Mouse (Mus musculus): ENCODE results near the gene Thada. TPM values are rescaled to one million over a fixed set of nuclear protein-coding genes. Genes with fewer than 3 reads are reported as not detected.
A peak's percentile ranks its signal among the peaks of the same experiment; 100 is the strongest.

Gene Thada
- polyA plus RNA-seq, 1 experiment from 2014 or later: 8.9 TPM

DNA sequence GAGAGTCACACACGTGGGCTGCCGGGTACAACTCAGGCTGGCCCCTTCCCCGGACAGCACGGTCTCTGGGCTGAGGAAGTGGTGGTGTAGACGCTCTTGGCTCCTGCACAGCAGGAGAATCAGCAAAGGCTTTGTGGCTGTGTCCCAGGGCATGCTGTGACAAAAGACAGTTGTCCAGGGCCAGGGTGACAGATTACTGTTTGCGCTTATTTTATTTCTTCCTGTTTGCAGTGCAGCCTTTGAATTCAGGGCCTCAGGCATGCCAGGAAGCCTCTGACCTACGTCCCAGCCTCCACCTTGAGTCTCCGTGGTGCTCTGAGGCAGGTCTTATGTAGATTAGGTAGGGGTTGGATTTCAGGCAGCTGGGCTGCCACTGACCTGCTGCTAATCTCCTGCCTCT, 288.5 kb downstream of the Thada start:
- Histone ChIP-seq H3K4me1 (ENCODE audit: control insufficient read depth, insufficient read depth, low read length) (peaks cover 28% of the 10 kb centered on the region), H3K36me3 (ENCODE audit: control insufficient read depth, insufficient read depth, low read length) (no peaks in the 10 kb centered on the region), H3K9me3 (replicated peaks; ENCODE audit: control insufficient read depth, low read length) (0 out of 2 replicates have a peak, but pooled peaks cover 2% of the 10 kb centered on the region), H3K4me2 (no peak overlapping the region), H3K27ac (ENCODE audit: low read depth, low read length) (no peak overlapping the region), H3K27me3 (ENCODE audit: control insufficient read depth, insufficient read depth, low read length) (no peaks in the 10 kb centered on the region), H3K9ac (ENCODE audit: low read depth, low read length) (no peak overlapping the region), H3K4me3 (ENCODE audit: low read depth, low read length) (no peak overlapping the region)
- WGBS (ENCODE audit: insufficient replicate concordance): 38% methylated on average over 8 of the region's 8 CpGs
- ATAC-seq (replicated peaks; ENCODE audit: insufficient number of reproducible peaks, low FRiP score, low TSS enrichment): no peak

- H3K36me3 ChIP-seq (ENCODE audit: control insufficient read depth, insufficient read depth, low read length): no peaks in the 10 kb centered on the region
- WGBS (ENCODE audit: insufficient replicate concordance): 83% methylated on average over 7 of the region's 7 CpGs
Measured at GRCm38 (mm10) chr17:84176446-84176845, 289.6 kb downstream of the Thada start.

DNA sequence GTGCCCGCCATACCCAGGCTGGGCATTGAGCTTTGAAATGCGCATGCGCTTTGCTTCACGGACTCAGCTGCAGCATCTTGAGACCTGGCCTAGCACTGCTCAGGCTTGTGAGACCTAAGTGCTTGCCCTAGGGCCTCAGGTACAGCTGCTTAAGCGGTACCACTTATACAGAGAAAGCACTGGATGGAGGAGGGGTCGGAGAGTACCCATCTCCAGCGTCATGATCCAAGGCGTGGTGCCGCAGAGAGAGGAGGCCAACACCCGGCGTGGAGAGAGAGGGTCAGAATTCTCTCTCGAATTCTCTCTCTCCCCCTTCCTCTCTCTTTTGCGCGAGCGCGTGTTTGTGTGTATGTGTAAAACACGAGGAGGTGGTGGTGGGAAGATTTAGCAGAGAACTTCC, 290.8 kb downstream of the Thada start:
- no peak for ATAC-seq (replicated peaks; ENCODE audit: insufficient number of reproducible peaks, low FRiP score, low TSS enrichment)
- H3K9ac ChIP-seq (ENCODE audit: low read depth, low read length): no peak overlapping the region
- no peaks in the 10 kb centered on the region for H3K36me3 ChIP-seq (ENCODE audit: control insufficient read depth, insufficient read depth, low read length)
- H3K4me1 ChIP-seq (ENCODE audit: control insufficient read depth, insufficient read depth, low read length): peaks cover 6% of the 10 kb centered on the region; the same call in 1 of the 2 replicates
- WGBS (ENCODE audit: insufficient replicate concordance): 93% methylated on average over 17 of the region's 17 CpGs
- H3K27ac ChIP-seq (ENCODE audit: low read depth, low read length): no peak overlapping the region
- H3K27me3 ChIP-seq (ENCODE audit: control insufficient read depth, insufficient read depth, low read length): no peaks in the 10 kb centered on the region
- 0 out of 2 replicates have a peak, but pooled peaks cover 2% of the 10 kb centered on the region for H3K9me3 ChIP-seq (replicated peaks; ENCODE audit: control insufficient read depth, low read length)
- H3K4me2 ChIP-seq: no peak overlapping the region
- no peak overlapping the region for H3K4me3 ChIP-seq (ENCODE audit: low read depth, low read length)

More at GRCm38 (mm10) chr17:84176446-84176845, 289.6 kb downstream of the Thada start:
- no peak for ATAC-seq (replicated peaks; ENCODE audit: insufficient number of reproducible peaks, low FRiP score, low TSS enrichment)
- H3K9ac ChIP-seq (ENCODE audit: low read depth, low read length): no peak overlapping the region
- H3K9me3 ChIP-seq (replicated peaks; ENCODE audit: control insufficient read depth, low read length): 0 out of 2 replicates have a peak, but pooled peaks cover 2% of the 10 kb centered on the region
- no peak overlapping the region for H3K27ac ChIP-seq (ENCODE audit: low read depth, low read length)
- no peaks in the 10 kb centered on the region for H3K27me3 ChIP-seq (ENCODE audit: control insufficient read depth, insufficient read depth, low read length)
- peaks cover 18% of the 10 kb centered on the region for H3K4me1 ChIP-seq (ENCODE audit: control insufficient read depth, insufficient read depth, low read length)
- H3K4me3 ChIP-seq (ENCODE audit: low read depth, low read length): no peak overlapping the region
- no peak overlapping the region for H3K4me2 ChIP-seq

- 0 out of 2 replicates have a peak, but pooled peaks have one; percentile 26 for ATAC-seq (replicated peaks; ENCODE audit: insufficient number of reproducible peaks, low FRiP score, low TSS enrichment)
- WGBS (ENCODE audit: insufficient replicate concordance): 87% methylated on average over 4 of the region's 4 CpGs
- H3K27me3 ChIP-seq (ENCODE audit: control insufficient read depth, insufficient read depth, low read length): no peaks in the 10 kb centered on the region
- no peaks in the 10 kb centered on the region for H3K9me3 ChIP-seq (replicated peaks; ENCODE audit: control insufficient read depth, low read length)
- no peaks in the 10 kb centered on the region for H3K36me3 ChIP-seq (ENCODE audit: control insufficient read depth, insufficient read depth, low read length)
- no peak overlapping the region for H3K9ac ChIP-seq (ENCODE audit: low read depth, low read length)
- no peak overlapping the region for H3K27ac ChIP-seq (ENCODE audit: low read depth, low read length)
- H3K4me3 ChIP-seq (ENCODE audit: low read depth, low read length): no peak overlapping the region
- H3K4me2 ChIP-seq: no peak overlapping the region
- no peaks in the 10 kb centered on the region for H3K4me1 ChIP-seq (ENCODE audit: control insufficient read depth, insufficient read depth, low read length)
Measured at GRCm38 (mm10) chr17:84167377-84167776, 298.6 kb downstream of the Thada start.

DNA sequence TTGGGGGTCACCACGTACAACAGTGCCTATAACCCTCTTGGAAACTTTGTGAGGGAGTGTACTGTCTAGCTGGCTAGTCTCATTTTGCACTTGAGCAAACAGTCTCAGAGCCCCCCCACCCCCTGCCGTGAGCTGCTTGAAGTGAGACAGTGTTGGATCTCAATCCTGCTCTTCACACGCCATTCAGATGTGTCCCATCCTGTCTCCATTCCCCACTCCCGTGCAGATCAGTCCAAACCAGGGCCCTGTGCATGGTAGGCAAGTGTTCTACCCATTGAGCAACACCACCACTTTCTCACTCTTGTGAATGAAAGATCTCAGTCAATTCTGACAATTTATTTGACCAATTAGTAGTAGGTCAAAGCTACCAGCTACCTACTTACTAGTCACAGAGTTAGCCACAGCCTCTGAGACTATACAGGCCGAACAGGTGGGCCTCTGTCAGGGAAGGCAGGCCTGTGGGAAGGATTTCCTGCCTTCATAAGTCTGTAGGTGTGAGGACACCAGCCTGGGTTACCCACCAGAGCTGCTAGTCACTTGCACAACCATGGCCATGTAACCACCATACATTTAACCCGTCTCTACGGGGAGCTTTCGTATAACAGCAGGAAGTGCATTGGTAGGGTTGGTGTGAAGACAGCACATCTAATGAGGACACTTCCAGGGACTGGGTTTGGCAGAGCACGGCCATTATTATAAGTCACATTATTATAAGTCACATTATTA, 299.7 kb downstream of the Thada start:
- H3K36me3 ChIP-seq (ENCODE audit: control insufficient read depth, insufficient read depth, low read length): no peaks in the 10 kb centered on the region
- no peaks in the 10 kb centered on the region for H3K9me3 ChIP-seq (replicated peaks; ENCODE audit: control insufficient read depth, low read length)
- H3K4me3 ChIP-seq (ENCODE audit: low read depth, low read length): no peak overlapping the region
- peaks cover 9% of the 10 kb centered on the region for H3K4me1 ChIP-seq (ENCODE audit: control insufficient read depth, insufficient read depth, low read length)
- no peak overlapping the region for H3K27ac ChIP-seq (ENCODE audit: low read depth, low read length)
- H3K4me2 ChIP-seq: no peak overlapping the region
- ATAC-seq (replicated peaks; ENCODE audit: insufficient number of reproducible peaks, low FRiP score, low TSS enrichment): no peak
- H3K27me3 ChIP-seq (ENCODE audit: control insufficient read depth, insufficient read depth, low read length): no peaks in the 10 kb centered on the region
- no peak overlapping the region for H3K9ac ChIP-seq (ENCODE audit: low read depth, low read length)
- 83% methylated on average over 9 of the region's 9 CpGs for WGBS (ENCODE audit: insufficient replicate concordance)

- no peak overlapping the region for H3K4me2 ChIP-seq
- peaks cover 12% of the 10 kb centered on the region for H3K4me1 ChIP-seq (ENCODE audit: control insufficient read depth, insufficient read depth, low read length)
- H3K4me3 ChIP-seq (ENCODE audit: low read depth, low read length): no peak overlapping the region
- ATAC-seq (replicated peaks; ENCODE audit: insufficient number of reproducible peaks, low FRiP score, low TSS enrichment): no peak
- H3K36me3 ChIP-seq (ENCODE audit: control insufficient read depth, insufficient read depth, low read length): no peaks in the 10 kb centered on the region
- 82% methylated on average over 3 of the region's 3 CpGs for WGBS (ENCODE audit: insufficient replicate concordance)
- no peaks in the 10 kb centered on the region for H3K9me3 ChIP-seq (replicated peaks; ENCODE audit: control insufficient read depth, low read length)
- H3K27me3 ChIP-seq (ENCODE audit: control insufficient read depth, insufficient read depth, low read length): no peaks in the 10 kb centered on the region
- no peak overlapping the region for H3K27ac ChIP-seq (ENCODE audit: low read depth, low read length)
- H3K9ac ChIP-seq (ENCODE audit: low read depth, low read length): no peak overlapping the region
Measured at GRCm38 (mm10) chr17:84165735-84166134, 300.3 kb downstream of the Thada start.

DNA sequence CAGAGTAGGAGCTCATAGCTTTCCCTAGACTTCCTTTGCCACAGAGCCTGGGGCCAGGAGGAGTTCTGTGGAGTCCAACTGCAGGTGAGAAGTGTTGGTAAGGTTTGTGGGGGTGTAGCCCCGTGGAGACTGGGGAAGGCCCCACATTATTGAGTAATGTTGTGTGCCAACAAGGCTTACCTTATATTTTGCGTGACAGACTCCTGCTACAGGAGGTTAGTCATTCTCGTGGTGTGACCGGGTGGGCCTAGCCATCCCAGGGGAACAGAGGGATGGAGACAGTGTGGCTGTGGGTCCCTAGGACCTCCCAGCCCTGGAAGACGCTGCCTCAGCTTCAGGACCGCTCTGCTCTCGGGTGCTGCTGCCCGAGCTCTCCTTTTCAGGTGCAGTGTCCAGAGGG, 301.9 kb downstream of the Thada start:
- no peaks in the 10 kb centered on the region for H3K27me3 ChIP-seq (ENCODE audit: control insufficient read depth, insufficient read depth, low read length)
- H3K9me3 ChIP-seq (replicated peaks; ENCODE audit: control insufficient read depth, low read length): no peaks in the 10 kb centered on the region
- ATAC-seq (replicated peaks; ENCODE audit: insufficient number of reproducible peaks, low FRiP score, low TSS enrichment): no peak
- no peaks in the 10 kb centered on the region for H3K36me3 ChIP-seq (ENCODE audit: control insufficient read depth, insufficient read depth, low read length)
- no peak overlapping the region for H3K9ac ChIP-seq (ENCODE audit: low read depth, low read length)
- 84% methylated on average over 8 of the region's 8 CpGs for WGBS (ENCODE audit: insufficient replicate concordance)
- no peak overlapping the region for H3K4me3 ChIP-seq (ENCODE audit: low read depth, low read length)
- H3K27ac ChIP-seq (ENCODE audit: low read depth, low read length): no peak overlapping the region
- H3K4me1 ChIP-seq (ENCODE audit: control insufficient read depth, insufficient read depth, low read length): peaks cover 12% of the 10 kb centered on the region
- no peak overlapping the region for H3K4me2 ChIP-seq

- Histone ChIP-seq H3K9me3 (replicated peaks; ENCODE audit: control insufficient read depth, low read length) (no peaks in the 10 kb centered on the region), H3K9ac (ENCODE audit: low read depth, low read length) (no peak overlapping the region), H3K27me3 (ENCODE audit: control insufficient read depth, insufficient read depth, low read length) (no peaks in the 10 kb centered on the region), H3K27ac (ENCODE audit: low read depth, low read length) (no peak overlapping the region), H3K4me2 (no peak overlapping the region), H3K4me3 (ENCODE audit: low read depth, low read length) (no peak overlapping the region), H3K4me1 (ENCODE audit: control insufficient read depth, insufficient read depth, low read length) (peaks cover 13% of the 10 kb centered on the region), H3K36me3 (ENCODE audit: control insufficient read depth, insufficient read depth, low read length) (no peaks in the 10 kb centered on the region)
- 76% methylated on average over 12 of the region's 12 CpGs for WGBS (ENCODE audit: insufficient replicate concordance)
- ATAC-seq (replicated peaks; ENCODE audit: insufficient number of reproducible peaks, low FRiP score, low TSS enrichment): no peak
Measured at GRCm38 (mm10) chr17:84163066-84163785, 302.8 kb downstream of the Thada start.
